Mouse (Mus musculus): Measurements from ENCODE around the gene Ctc1. TPM values are rescaled to one million over a fixed set of nuclear protein-coding genes. Genes with fewer than 3 reads are reported as not detected.

The Ctc1 gene
- total RNA-seq, 1 experiment from 2014 or later, result 16.3 TPM

DNA sequence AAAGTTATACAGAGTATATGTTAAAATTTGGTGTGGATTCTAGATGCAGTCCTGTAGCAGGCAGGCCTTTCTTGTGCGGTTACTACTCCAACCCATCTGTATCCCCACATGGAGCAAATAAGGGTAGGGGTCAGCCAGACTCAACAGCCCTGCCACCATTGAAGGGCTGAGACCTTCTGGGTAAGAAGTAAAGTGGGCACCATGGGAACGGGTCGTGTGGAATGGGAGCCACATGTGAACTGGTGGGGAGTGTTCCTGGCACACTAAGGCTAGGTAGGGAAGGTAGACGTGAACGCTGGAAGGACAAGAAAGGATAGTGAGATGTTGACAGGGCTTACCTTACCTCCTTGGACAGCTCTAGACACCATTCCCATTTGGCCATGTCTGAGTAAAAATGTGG is 22.5 kb downstream of the Ctc1 start:
- no peak for ATAC-seq (replicated peaks; ENCODE audit: insufficient number of reproducible peaks, low FRiP score, low TSS enrichment, poor library complexity, severe bottlenecking)

DNA sequence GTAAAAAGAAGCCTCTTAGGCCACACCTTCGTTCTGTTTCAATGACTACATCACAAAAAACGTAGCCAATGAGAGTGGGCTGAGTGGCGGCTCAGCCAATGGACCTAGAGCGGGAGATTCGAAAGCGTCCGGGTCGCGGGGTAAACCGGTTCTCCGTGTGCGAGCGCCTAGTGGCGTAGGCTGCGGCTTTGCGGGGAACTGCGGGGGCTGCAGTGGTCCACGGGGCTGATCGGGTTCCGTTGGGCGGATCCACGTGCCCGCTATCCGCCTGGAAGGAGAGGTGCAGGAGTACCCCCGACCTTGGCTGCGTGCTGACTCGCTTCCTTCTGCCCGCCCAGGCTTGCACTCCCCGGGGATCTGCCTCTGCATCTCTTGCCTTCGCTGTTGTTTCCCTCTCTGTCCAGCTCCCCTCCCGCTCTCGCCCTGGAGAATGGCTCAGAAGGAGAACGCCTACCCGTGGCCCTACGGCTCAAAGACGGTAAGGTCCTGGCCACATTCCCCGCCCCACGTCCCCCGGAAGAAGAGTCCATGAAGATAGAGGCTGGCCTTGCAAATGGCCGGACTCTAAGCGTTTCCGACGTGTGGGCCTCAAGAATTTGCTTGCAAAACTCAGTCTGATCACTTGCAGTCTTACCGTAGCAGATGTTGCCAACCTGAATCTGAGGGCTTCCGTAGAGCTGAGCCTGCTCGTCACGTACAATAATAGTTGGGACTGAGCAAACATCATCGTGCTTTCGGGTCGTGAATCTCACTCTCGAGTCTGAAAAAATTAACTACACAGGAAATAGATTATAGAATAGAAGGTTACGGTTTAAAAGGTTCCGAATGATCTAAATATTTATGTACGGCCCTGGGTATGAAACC is 30.1 kb downstream of the Ctc1 start, which contains the start of gene Aurkb:
Gene Aurkb, plus strand, starts transcription at position 117 of the 864 bp plus-strand sequence.
- peak; percentile 73 for ATAC-seq (replicated peaks; ENCODE audit: insufficient number of reproducible peaks, low FRiP score, low TSS enrichment, poor library complexity, severe bottlenecking)

DNA sequence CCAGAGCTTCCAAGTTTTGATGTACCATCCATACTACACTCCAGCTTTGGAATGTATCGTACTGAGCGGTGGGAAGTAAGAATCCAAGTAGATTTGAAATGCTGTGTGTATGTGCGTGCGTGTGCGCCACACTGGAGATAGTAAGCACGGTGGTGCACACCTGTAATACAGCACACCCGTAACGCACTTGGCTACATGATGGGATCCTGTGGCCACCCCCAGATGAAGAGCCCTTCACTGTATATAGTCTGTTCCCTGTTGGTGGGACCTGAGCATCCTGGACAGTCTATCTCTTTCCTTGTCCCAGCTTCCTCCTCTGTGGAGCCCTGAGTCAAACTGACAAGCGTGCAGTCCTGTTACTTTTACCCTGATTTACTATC is 30.7 kb downstream of the Ctc1 start:
- no peak for ATAC-seq (replicated peaks; ENCODE audit: insufficient number of reproducible peaks, low FRiP score, low TSS enrichment, poor library complexity, severe bottlenecking)

DNA sequence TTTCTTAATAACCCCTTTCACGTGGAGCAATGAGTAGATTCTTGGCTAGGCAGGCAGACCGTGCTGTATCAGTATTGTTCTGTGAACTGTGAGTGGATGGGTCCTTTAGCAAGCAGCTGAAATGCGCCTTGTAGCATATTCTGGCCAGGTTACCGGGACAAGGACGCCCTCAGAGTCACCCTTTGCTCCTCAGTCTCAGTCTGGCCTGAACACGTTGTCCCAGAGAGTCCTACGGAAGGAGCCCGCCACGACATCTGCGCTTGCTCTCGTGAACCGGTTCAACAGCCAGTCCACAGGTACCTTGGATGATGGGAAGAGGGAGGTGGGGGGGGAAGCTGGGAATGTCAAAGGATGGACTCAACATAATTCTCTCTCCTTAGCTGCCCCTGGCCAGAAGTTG is 31.9 kb downstream of the Ctc1 start:
- ATAC-seq (replicated peaks; ENCODE audit: insufficient number of reproducible peaks, low FRiP score, low TSS enrichment, poor library complexity, severe bottlenecking), result no peak

DNA sequence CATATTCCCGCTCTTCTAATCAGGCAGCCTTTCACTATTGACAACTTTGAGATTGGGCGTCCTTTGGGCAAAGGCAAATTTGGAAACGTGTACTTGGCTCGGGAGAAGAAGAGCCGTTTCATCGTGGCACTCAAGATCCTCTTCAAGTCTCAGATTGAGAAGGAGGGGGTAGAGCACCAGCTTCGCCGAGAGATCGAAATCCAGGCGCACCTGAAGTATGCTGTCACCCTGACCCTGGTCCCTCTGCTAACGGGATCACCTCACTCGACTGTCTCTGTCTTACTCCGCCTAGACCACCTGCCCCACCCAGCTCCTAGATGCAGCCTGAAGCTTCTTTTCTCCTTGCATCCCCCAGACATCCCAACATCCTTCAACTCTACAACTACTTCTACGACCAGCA is 32.4 kb downstream of the Ctc1 start:
- no peak for ATAC-seq (replicated peaks; ENCODE audit: insufficient number of reproducible peaks, low FRiP score, low TSS enrichment, poor library complexity, severe bottlenecking)

DNA sequence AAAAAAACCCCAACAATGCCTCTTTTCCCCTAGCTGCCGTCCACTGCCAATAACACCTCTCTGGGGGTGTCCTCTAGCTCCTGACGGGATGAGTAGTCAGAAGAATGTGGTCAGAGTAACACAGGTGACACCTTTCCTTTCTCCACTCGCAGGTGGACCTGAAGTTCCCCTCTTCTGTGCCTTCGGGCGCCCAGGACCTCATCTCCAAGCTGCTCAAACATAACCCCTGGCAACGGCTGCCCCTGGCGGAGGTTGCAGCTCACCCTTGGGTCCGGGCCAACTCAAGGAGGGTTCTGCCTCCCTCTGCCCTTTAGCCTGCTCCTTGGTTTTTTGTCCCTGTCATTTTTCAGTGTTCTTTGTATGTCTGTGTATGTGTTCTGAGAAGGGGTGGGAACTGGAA is 35.0 kb downstream of the Ctc1 start:
- ATAC-seq (replicated peaks; ENCODE audit: insufficient number of reproducible peaks, low FRiP score, low TSS enrichment, poor library complexity, severe bottlenecking), result no peak

DNA sequence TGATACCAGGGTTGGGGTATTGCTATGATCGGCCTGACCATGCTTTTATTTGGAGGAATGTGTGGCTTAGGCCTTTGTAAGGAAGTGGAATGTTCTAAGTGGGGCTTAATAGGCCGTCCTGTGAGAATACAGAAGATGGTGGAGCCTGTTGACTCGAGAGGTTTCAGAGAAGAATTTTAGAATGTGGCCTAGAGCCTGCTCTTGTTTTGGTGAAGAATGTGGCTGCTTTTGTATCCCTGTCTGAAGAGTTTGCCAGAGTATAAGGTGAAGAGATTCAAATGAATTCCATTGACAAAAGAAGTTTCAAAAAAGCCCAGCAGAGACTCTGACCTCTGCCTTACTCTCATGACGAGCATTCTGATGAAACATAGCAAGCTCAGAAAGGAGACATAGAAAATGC is 36.1 kb downstream of the Ctc1 start:
- no peak for ATAC-seq (replicated peaks; ENCODE audit: insufficient number of reproducible peaks, low FRiP score, low TSS enrichment, poor library complexity, severe bottlenecking)

DNA sequence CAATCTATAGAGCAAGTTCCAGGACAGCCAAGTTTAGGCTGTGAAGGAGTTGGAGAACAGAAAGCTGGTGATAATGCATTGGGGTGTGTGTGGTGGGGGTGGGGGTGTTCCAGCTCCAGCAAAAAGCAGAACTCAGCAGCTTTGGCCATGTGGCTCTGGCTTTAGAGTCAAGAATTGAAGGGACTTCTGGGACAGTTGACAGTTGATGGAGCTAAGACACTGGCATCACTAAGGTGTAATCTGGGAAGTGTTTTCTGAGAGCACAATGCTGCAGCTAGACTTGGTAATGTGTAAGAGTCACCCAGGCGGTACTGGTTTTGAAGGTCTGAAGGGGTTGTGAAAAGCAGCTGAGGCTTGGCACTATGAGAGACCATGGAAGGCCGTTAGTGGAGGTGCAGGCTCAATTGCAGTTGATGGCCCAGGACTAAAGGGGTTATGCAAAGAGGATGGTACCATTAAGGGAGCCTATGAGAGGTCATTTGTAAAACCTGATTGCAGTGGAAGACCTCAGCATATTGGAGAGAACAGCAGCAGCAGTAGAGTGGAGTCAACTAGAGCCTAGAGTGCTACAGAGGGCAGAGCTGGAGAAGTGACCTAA is 37.2 kb downstream of the Ctc1 start:
- ATAC-seq (replicated peaks; ENCODE audit: insufficient number of reproducible peaks, low FRiP score, low TSS enrichment, poor library complexity, severe bottlenecking), result no peak

DNA sequence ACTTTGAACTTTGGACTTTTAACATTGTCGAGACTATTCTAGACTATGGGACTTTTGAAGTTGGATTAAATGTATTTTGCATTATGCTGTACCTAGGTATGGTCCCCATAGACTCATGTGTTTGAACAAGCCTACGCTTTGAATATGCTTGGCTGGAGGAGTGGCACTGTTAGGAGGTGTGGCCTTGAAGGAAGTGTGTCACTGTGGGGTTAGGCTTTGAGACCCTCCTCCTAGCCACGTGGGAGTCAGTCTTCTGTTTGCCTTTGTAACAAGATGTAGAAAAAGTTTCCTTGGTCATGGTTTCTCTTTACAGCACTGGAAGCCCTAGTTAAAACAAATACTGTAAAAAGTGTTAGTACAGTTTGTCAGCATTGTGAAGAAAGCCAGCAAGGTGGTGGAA is 38.1 kb downstream of the Ctc1 start:
- ATAC-seq (replicated peaks; ENCODE audit: insufficient number of reproducible peaks, low FRiP score, low TSS enrichment, poor library complexity, severe bottlenecking), result no peak

DNA sequence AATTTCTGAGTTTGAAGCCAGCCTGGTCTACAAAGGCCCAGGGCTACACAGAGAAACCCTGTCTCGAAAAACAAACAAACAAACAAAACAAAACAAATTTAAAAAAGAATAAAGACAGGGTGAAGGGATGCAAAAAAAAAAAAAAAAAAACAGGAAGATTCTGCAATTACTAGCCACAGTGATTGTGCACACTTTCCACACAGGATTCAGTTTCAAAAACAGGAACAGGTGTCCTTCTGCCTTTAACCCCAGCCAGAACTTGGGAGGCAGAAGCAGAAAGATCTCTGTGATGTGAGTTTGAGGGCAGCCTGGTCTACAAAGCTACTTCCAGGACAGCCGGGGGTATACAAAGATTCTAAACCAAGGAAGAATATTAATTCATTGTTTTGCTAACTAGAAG is 42.6 kb downstream of the Ctc1 start:
- no peak; the same call in 1 of the 2 replicates for ATAC-seq (replicated peaks; ENCODE audit: insufficient number of reproducible peaks, low FRiP score, low TSS enrichment, poor library complexity, severe bottlenecking)

DNA sequence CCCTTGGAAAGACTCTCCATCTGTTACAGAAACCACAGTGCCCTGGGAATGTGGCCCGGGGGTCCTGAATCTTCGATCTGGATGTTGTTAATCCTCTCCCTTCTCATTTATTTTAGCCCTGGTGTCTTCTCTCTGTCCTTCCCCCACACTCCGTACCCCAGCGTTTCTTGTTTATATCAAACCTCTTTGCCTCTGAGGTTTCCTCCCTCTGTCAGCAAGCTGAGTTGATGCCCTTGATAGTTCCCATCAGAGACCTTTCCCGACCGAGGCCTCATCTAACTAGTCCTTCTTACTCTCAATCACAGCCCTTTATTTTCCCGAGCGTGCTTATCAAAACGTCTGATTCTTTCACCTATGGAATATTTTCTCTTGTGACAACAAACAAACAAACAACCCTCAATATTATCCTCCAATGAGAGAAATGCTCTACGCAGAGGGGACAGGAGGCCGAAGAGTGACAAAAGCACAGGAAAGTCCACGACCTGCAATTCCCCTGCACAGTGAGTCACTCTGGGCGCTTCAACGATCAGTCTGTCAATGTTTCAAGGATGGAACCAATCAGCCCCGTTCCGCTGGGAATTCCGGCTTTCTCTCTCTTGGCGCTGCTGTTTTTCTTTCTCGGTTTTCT is 43.1 kb downstream of the Ctc1 start:
- ATAC-seq (replicated peaks; ENCODE audit: insufficient number of reproducible peaks, low FRiP score, low TSS enrichment, poor library complexity, severe bottlenecking), result no peak

DNA sequence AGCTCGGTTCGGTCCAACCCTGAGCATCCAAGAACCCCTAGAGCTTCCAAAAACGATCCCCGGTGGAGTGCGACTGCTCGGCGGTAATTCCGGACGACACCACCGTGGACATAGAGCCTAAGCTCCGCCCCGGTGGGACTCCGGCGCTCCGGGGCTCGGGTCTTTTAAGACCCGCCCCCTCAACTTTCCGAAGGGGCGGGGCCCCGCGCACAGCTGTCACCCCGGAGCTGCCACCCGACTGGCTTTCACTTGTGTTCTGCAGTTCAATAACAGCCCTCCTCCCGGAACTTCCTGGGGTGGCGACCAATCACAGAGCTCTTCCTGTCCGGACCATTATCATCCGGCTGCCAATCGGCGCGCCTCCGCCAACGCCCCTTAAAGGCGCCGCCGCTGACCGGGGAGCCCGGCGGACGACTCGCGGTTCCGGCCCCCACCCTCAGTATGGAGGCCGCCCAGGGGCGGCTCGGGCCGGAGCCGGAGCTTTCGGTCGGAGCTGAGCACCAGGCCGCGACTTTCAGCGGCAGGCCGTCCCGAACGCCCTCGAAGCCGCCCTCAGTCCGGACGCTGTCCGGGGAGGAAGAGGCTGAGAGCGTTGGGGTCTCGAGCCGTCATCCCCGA is 43.8 kb downstream of the Ctc1 start, which contains the start of gene Borcs6:
Gene Borcs6, plus strand, starts transcription at position 361 of the 618 bp plus-strand sequence.
- peak; percentile 82 for ATAC-seq (replicated peaks; ENCODE audit: insufficient number of reproducible peaks, low FRiP score, low TSS enrichment, poor library complexity, severe bottlenecking)

DNA sequence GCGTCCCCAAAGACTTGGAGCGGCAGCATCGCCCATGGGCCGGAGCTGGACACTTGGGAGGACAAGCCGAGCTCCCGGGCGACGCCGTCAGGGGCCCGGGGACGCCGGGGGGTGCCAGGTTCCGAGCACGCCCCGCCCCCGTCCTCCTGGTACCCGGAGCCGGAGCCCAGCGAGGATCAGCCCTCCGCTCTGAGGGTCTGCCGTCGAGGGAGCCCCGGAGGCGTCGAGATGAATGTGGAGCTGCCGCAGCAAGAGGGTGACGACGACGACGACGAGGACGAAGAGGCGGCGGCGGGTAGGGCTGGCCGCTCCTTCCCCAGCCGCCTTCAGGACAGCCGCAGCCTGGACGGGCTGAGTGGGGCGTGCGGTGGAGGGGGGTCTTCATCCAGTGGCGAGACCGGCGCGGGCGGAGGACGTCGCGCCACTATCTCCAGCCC is 44.3 kb downstream of the Ctc1 start:
- ATAC-seq (replicated peaks; ENCODE audit: insufficient number of reproducible peaks, low FRiP score, low TSS enrichment, poor library complexity, severe bottlenecking), result no peak

DNA sequence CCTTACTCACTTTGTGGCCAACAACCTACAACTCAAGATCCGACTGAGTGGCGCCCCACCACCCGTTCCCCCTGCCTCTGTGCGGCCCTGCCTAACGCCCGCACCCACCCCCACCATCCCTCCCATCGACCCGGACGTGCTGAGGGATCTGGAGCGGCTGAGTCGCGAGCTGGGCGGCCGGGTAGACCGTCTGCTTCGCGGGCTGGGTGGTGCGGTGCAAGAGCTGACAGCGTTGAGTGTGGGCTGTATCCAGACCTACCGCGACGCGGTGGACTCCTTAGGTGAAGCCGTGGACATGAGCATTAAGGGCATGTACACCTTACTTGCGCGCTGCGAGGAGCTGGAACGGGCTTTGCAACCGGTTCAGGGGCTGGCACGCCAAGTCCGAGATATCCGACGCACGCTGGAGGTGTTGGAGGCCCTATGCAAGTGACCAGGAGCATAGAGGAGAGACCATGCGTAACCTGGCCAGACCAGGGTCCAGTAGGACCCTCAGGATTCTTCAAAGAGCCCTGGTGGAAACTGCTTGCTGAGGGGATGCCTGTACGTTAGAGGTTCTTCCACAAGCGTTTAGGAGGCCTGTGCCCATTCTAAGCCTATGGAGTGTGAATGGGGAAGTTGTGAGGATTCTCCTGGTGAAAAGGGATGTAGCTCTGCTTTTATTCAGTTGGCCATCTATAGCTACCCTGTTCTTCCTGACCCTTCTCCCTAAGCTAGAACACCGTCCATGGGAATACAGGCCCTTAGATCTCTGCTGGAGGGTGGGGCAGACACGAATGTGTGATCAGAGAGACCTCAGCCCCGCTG is 44.9 kb downstream of the Ctc1 start:
- ATAC-seq (replicated peaks; ENCODE audit: insufficient number of reproducible peaks, low FRiP score, low TSS enrichment, poor library complexity, severe bottlenecking), result no peak

DNA sequence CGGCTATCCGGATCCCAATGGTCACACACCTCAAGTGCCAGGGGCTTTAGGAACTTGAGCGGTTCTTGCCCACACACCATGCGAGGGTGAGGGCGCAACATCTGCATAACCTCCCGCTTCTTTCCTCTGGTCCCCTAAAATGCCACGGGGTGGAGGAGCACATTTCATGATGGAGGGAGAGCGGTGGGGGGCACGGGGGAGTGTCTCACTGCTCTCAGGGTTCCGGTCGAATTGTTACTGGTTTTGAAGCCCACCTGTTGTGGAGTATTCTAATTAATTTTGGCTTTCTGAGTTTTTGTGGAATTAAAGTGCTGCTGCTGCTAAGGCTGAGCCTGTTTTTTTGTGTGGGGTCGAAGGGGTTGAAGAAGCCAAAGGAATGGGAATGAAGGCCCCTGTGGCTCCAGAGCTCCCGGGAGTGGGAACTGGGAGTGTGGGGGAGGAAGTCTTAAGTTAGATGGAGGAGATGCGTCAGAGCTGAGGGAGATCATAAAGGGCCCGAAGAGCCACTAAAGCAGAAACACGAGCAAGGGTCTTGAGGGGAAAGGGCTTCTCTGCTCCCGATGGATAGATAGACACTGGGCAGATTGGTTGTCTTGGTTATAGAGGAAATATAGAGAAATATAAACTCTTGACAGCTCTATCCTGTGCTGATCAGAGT is 45.7 kb downstream of the Ctc1 start:
- ATAC-seq (replicated peaks; ENCODE audit: insufficient number of reproducible peaks, low FRiP score, low TSS enrichment, poor library complexity, severe bottlenecking), result no peak

DNA sequence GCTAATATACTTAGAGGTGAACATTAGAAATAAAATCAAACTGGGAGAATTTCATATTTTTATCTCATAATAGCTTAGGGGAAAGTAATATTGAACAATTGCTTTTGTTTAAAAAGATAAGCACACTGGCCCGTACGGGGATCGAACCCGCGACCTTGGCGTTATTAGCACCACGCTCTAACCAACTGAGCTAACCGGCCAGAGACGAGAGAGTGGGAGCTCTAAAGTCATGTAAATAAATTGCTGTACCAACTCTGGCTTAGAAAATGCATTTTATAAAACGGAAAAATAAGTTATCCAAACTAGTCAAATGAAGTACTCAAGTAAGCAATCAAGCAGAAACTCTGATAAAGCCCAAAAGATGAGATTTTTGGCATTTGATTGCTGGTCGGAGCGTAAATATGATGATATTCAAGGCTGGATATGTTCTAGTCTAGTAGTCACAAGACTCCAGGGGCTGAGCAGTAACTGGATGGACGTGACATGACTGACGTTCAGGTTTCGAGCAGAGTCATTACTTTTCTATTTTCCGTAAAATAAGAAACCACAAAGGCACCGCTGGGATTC is 46.6 kb downstream of the Ctc1 start:
- no peak for ATAC-seq (replicated peaks; ENCODE audit: insufficient number of reproducible peaks, low FRiP score, low TSS enrichment, poor library complexity, severe bottlenecking)

DNA sequence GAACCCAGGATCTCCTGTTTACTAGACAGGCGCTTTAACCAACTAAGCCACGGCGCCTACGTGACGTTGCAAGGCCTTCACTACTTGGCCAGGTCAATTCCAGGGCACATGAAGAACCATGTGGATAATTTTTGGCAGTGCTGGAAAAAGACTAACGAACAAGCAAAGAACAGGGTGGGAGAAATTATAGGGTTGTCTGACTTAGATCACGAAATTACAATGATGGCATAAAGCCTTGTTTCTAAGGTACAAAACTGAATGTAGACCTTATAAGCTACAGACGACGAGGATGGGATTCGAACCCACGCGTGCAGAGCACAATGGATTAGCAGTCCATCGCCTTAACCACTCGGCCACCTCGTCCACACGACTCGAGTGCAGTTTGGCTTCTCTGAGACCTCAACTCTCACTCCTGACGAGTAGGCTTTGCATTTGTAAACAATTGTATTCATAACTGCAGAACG is 47.1 kb downstream of the Ctc1 start:
- ATAC-seq (replicated peaks; ENCODE audit: insufficient number of reproducible peaks, low FRiP score, low TSS enrichment, poor library complexity, severe bottlenecking), result peak; percentile 24; the same call in 1 of the 2 replicates

Data from monocyte, adult 5-6 weeks (primary cell).